Mouse (Mus musculus) cortical plate, adult 2 months (tissue): Measurements from ENCODE around the gene Cds1.

ENCODE experiments used
- CTCF ChIP-seq: fragments of 200-500 bp; IDR thresholded peaks from 2 replicates; pipeline ENCODE4 v1.5.1; 2011; ENCODE audit warnings: mild to moderate bottlenecking, control low read depth, low read length; ENCODE audit not compliant: insufficient read depth; ENCODE audit errors: extremely low read depth
- POLR2A ChIP-seq: fragments of 200-500 bp; IDR thresholded peaks from 2 replicates; pipeline ENCODE4 v1.6.1; 2011; ENCODE audit warnings: mild to moderate bottlenecking, low read length, control low read depth; ENCODE audit not compliant: insufficient read depth; ENCODE audit errors: extremely low read depth

DNA sequence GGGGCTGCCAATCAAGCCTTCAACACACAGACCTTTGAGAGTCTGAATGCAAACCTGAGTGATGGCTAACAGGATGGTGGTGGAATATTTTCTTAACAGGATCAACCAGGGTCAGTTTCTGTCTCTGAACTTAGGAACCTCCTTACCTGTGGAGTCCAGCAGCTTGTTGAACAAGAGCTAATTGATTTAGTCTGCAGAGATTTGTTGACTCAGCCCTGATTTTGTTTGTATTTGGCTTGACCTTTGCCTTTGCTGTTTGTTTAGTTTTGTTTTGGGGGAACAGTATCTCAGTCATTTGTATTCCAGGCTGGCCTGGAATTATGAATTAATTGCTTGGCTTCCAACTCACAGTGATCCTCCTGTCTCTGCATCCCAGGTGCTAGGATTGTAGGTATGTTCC, 7.3 kb upstream of the Cds1 start:
- TF ChIP-seq POLR2A: no peak
- no peak for TF ChIP-seq CTCF
